Mouse (Mus musculus): ENCODE data around the gene Acvrl1.

The Acvrl1 gene

GRCm38 (mm10) chr15:101170413-101170980 lies 42.2 kb downstream of the Acvrl1 start:
- DNase-seq (ENCODE audit: low spot score), result no peak

- DNase-seq (ENCODE audit: low spot score), result no peak
These were observed 43.0 kb downstream of the Acvrl1 start for GRCm38 (mm10) chr15:101171272-101171671.

GRCm38 (mm10) chr15:101172016-101172415 lies 43.7 kb downstream of the Acvrl1 start:
- no peak for DNase-seq (ENCODE audit: low spot score)

- peak; percentile 97 for DNase-seq (ENCODE audit: low spot score)
These were observed 45.3 kb downstream of the Acvrl1 start, which contains the start of gene Acvr1b for GRCm38 (mm10) chr15:101173421-101174211. Acvr1b (plus strand) TSS chr15:101174067.

- DNase-seq (ENCODE audit: low spot score), result peak; percentile 41
These were observed 46.2 kb downstream of the Acvrl1 start for GRCm38 (mm10) chr15:101174294-101175130.

- no peak for DNase-seq (ENCODE audit: low spot score)
These were observed 46.8 kb downstream of the Acvrl1 start for GRCm38 (mm10) chr15:101175131-101175460.

GRCm38 (mm10) chr15:101175613-101176283 lies 47.4 kb downstream of the Acvrl1 start:
- DNase-seq (ENCODE audit: low spot score), result no peak

GRCm38 (mm10) chr15:101176284-101176680 lies 48.0 kb downstream of the Acvrl1 start:
- no peak for DNase-seq (ENCODE audit: low spot score)

- DNase-seq (ENCODE audit: low spot score), result no peak
These were observed 48.7 kb downstream of the Acvrl1 start for GRCm38 (mm10) chr15:101176795-101177691.

GRCm38 (mm10) chr15:101180363-101181105 lies 52.2 kb downstream of the Acvrl1 start:
- DNase-seq (ENCODE audit: low spot score), result no peak

GRCm38 (mm10) chr15:101181106-101181466 lies 52.8 kb downstream of the Acvrl1 start:
- DNase-seq (ENCODE audit: low spot score), result no peak

GRCm38 (mm10) chr15:101181500-101181899 lies 53.2 kb downstream of the Acvrl1 start:
- no peak for DNase-seq (ENCODE audit: low spot score)

GRCm38 (mm10) chr15:101182676-101183075 lies 54.4 kb downstream of the Acvrl1 start:
- DNase-seq (ENCODE audit: low spot score), result no peak

- DNase-seq (ENCODE audit: low spot score), result no peak
These were observed 56.0 kb downstream of the Acvrl1 start for GRCm38 (mm10) chr15:101184300-101184699.

- no peak for DNase-seq (ENCODE audit: low spot score)
These were observed 57.2 kb downstream of the Acvrl1 start for GRCm38 (mm10) chr15:101185549-101185948.

- DNase-seq (ENCODE audit: low spot score), result no peak
These were observed 59.6 kb downstream of the Acvrl1 start for GRCm38 (mm10) chr15:101187907-101188306.

- DNase-seq (ENCODE audit: low spot score), result no peak
These were observed 61.8 kb downstream of the Acvrl1 start for GRCm38 (mm10) chr15:101189981-101190761.

- DNase-seq (ENCODE audit: low spot score), result no peak
These were observed 62.4 kb downstream of the Acvrl1 start for GRCm38 (mm10) chr15:101190762-101191150.

- peak; percentile 90 for DNase-seq (ENCODE audit: low spot score)
These were observed 63.3 kb downstream of the Acvrl1 start for GRCm38 (mm10) chr15:101191459-101192259.

Measured in MN1 (cell line).